Mouse (Mus musculus) layer of hippocampus, adult 11-12 months (tissue): ENCODE data around the gene Nlgn1.
A peak's percentile ranks its signal among the peaks of the same experiment; 100 is the strongest.

Source experiments
- DNase-seq: peaks from one replicate; pipeline ENCODE4 v3.0.0; 2022; ENCODE audit warnings: low spot score

Gene Nlgn1

DNA sequence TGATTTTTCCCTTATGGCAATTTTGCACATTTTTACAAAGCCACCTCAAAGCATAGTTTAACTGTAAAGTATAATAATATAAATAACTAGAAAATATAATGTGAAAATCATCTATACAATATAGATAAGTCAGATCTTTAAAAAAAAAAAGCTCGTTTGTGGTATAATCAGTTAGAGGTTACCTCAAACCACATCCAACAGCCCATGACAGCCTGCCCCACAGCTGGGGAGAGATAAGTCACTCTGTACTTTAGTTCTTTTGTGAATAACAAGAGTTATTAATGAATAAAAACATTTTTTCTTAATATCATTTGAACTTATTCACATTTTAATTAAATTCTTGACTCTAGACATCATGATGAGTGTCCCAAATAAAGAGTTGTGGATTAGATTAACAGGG is 130.8 kb downstream of the Nlgn1 start:
- no peak for DNase-seq

DNA sequence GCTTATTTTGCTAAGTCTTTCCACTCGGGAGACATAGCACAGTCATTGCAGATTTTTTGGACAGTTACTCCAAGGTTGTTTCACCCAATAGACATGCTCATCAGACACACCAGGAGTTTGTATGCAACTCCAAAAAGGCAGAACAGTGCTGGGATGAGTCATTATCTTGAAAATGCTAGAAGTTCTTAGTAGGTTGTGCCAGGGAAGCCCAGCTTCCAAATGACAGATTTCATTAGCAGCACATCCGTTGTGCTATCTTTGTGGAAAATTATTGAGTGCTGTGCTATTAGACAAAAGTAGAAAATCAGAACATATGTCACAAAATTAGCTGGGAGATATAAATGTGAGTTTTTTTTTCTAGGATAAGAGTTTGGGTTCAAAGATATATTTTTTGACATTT is 137.3 kb downstream of the Nlgn1 start:
- no peak for DNase-seq

GRCm38 (mm10) chr3:26181013-26181412 is 151.2 kb downstream of the Nlgn1 start:
- DNase-seq = no peak

GRCm38 (mm10) chr3:26175371-26175770 is 156.9 kb downstream of the Nlgn1 start:
- DNase-seq = no peak

DNA sequence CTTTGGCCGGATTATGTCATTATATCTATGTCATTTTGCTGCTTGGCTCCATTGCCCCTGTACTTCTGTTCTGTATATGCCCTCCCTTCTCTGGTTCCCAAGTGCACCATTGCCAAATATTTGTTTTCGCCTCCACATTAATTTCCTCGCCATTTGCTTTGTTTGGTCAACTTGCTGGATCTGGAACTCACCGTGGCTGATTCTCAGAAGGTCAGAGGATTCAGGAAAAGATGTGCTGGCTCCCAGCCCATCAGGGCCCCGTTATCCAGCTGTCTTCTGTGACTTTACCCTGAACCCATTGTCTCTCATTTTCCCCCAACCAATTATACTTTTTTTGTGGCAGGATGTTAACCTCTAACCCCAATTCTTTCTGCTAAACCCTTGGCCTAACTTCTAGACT is 158.0 kb downstream of the Nlgn1 start:
- DNase-seq = no peak

DNA sequence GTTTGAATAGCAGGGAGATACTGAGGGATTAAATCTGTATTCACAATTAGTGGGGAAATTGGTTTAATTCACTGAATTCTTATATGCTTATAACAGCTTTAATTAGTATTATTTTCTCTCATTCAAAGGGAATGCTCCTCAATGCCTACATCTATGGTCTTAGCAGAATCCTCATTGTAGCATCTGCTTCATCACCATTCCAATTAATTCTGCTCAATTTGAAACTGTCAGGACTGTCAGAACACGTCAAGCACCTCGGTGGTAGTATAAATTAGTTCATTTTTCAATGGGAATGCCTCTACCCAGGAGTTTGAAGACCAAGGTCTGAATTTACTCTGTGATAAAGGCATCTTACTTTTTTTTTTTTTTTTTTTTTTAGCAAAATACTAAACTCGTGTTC is 158.6 kb downstream of the Nlgn1 start:
- no peak for DNase-seq

DNA sequence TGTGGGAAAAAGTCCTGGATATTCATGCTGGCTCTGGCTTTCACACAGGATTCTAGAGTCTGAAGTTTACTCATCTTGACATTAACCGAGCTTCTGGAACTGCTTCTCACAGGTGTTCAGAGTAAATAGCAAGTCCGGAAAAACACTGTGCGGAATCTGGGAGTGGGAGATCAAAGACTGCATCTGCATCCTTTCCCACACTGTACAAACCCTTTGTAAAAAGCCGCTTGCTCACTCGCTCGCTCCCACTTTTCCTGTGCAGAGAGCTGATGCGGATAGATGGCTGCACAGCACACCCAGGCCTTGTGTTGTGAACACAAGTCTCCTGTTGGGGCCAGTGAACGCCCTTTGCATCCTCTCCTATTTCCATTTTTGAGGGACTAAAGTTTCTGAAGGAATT is 165.5 kb downstream of the Nlgn1 start:
- DNase-seq = no peak

- DNase-seq = peak; percentile 78
Observed at GRCm38 (mm10) chr3:26153782-26154181, 178.5 kb downstream of the Nlgn1 start.

GRCm38 (mm10) chr3:26153036-26153741 is 179.1 kb downstream of the Nlgn1 start:
- DNase-seq = peak; percentile 32

- peak; percentile 30 for DNase-seq
Observed at GRCm38 (mm10) chr3:26152510-26153035, 179.7 kb downstream of the Nlgn1 start.

GRCm38 (mm10) chr3:26151351-26152020 is 180.8 kb downstream of the Nlgn1 start:
- no peak for DNase-seq

GRCm38 (mm10) chr3:26146174-26146573 is 186.1 kb downstream of the Nlgn1 start:
- no peak for DNase-seq

GRCm38 (mm10) chr3:26145441-26145840 is 186.8 kb downstream of the Nlgn1 start:
- DNase-seq = no peak

GRCm38 (mm10) chr3:26141590-26141989 is 190.7 kb downstream of the Nlgn1 start:
- DNase-seq = no peak

DNA sequence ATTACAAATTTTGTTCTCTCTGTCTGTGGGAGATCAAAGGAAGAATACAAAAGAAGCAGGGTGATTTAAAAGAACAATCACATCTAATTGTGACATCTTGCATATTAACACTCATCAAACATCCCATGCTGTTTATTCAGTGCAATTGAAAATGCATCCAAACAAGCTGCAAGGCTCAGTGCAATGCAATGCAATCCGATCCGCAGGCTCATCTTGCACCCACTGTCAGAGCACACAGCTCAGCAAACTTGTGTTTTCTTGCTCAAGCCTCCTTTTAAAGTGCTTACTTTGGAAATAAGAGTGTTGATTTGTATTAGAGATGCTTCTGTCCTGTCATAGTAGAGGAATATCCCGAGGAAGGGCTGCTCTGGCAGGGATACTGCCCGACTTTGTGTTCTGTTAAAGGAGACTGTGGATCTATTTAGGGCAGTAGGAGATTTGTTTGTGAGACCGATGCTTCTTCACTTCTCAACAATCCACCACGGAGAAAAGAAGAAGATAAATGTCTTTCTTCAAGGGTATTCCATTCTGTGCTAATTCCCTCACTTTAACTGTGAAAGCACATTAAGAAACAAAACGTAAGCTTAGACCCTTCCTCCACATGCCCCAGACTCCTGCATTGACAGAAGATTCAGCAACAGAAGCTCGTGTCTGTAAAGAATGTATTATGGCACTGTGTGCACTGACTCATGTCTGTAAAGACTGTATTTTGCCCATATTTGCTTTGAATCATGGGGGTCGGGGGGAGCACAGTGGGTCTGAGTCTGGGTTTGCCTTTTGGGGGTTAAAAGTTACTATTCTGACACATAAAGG is 197.2 kb downstream of the Nlgn1 start:
- no peak for DNase-seq

DNA sequence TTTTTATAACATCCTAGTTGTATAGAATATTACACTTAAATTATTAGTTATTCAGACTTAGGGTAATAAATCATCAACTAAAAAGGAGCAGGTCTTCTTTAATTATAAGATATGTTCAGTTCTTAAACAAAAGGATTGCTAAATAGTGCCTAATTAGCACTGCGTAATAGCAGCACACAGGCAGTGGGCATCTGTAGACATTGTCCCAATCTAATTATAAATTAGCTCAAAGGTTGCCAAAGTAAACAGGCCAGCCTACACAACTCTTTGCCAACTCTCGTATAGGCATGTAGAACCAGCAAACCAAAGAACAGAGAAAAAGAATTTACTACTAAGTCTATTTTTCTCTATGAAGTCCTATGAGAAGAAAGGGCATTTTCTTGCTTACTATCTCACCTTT is 201.3 kb downstream of the Nlgn1 start:
- no peak for DNase-seq

DNA sequence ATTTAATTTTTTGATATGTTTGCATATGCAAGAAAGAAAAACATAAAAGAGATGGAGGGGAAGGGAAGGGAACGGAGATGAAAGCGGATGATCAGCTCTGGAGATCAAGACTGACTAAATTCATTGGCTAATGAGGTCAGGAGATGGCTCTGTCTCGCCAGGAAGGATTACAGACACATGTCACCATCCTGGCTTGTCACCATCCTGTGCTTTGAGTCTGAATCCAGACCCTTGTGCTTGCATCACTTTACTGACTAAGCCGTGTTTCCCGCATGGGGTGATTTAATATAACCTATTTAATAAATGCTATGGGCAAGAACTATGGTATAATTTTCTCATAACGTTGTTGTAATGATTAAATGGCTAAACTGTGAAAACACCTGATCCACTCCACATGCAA is 202.8 kb downstream of the Nlgn1 start:
- no peak for DNase-seq

GRCm38 (mm10) chr3:26117071-26117470 is 215.2 kb downstream of the Nlgn1 start:
- DNase-seq = no peak

- DNase-seq = no peak
Observed at GRCm38 (mm10) chr3:26106361-26106760, 225.9 kb downstream of the Nlgn1 start.

DNA sequence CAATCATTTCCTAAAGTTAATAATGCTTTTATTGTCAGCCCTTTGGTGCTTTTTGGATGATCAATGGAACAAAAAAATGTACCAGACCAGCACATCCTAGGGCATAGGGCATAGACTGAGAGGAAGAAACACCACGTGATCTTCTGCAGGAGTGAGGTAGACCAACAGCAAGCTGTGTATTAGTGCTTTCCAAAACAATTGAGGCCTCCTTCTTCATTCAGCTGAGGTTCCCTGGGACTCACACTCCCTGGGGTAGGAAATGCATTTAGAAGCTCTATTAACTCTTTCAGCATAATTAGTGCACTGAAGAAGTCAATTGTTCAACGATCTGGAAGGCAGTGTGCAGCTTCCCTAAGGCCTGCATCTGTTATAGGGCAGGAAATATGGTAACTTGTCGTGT is 226.7 kb downstream of the Nlgn1 start:
- DNase-seq = no peak

DNA sequence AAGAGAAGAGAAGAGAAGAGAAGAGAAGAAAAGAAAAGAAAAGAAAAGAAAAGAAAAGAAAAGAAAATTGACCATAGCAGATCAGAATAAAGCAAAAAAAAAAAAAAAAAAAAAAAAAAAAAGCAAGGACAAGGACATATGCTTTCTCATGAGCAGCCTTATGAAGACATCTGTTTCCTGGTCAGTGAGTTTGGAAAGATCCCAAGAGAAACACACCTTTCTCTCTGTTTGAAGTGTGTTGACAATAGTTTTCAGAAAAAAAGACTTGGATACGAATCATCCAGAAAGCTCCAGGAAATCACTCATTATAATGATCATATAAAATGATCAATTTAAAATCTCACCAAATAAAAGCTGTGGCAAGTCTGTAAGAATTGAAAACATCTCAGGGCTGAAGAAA is 230.0 kb downstream of the Nlgn1 start:
- DNase-seq = no peak

DNA sequence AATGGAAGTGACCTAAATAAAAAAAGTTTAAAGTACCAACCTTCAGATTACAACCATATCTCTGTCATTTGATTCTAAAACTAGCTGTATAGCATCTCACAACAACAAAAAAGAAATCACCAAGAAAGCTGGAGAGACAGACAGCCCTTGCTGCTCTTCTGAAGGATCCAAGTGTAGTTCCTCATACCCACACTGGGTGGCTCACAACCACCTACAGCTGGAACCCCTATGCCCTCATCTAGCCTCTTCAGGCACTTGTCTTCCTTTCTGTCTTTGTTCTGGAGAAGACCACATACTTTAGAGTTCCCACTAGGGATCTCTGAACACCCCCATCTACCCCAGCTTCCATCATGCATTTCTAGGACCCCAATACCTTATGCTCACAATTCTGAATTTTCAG is 236.7 kb downstream of the Nlgn1 start:
- no peak for DNase-seq

DNA sequence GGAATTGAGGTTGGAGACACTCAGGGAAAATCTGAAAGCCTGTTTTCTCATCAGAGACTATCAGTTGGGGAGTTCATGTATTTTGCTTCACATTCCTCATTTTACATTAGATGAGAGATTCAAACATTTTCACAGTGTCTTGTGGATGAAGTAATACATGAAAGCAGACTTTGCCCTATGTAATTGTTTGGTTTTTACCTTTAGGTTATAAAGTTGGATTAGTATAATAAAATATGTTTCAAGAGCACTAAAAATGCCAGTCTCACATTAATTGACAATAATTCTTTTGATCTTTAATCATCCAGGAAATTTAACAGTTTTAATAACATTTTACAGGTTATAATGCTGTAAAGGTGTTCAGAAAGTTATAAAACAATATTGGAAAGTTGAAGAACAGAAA is 262.9 kb downstream of the Nlgn1 start:
- no peak for DNase-seq
